ENCODE assay signal across 9 mouse cellular contexts in genomic region chr8:12391366-12392250, GRCm38 (mm10). TPM values are rescaled to one million over a fixed set of nuclear protein-coding genes. Genes with fewer than 3 reads are reported as not detected.
A peak's percentile ranks its signal among the peaks of the same experiment; 100 is the strongest.
DNase-seq lines count a peak whose midpoint lies in the region; ATAC-seq lines count a peak whose summit lies in the region.
"Had no signal": no experiment of that assay in that cellular context is flagged by ENCODE, and none has a peak within 500 bp of the region (broad histone marks: within the 10 kb centered on the region; RNA-seq: fewer than 3 reads in every experiment).

No protein-coding gene starts in this region.

- no peak for DNase-seq in heart, embryonic 10.5 days (ENCODE audit: low spot score)
- peak; percentile 28 for DNase-seq in thymus, postnatal 4 days
- DNase-seq in thymus, postnatal 0 days (ENCODE audit: low spot score) = no peak
- peak; percentile 63 to 68 for DNase-seq in kidney, postnatal 4 days
- no peak for DNase-seq in right cerebral cortex, postnatal 14 days
- no peak for DNase-seq in MN1 (ENCODE audit: low spot score)
- DNase-seq in ovary, postnatal 36 days (ENCODE audit: low spot score) = no peak

- H3K9me3 ChIP-seq in heart, embryonic 11.5 days (replicated peaks; ENCODE audit: control insufficient read depth, low read length) = no peaks in the 10 kb centered on the region
- no peaks in the 10 kb centered on the region for H3K9me3 ChIP-seq in heart, embryonic 10.5 days

- 0 out of 2 replicates have a peak, but pooled peaks have one; percentile 46 for ATAC-seq in heart, embryonic 11.5 days (replicated peaks; ENCODE audit: insufficient number of reproducible peaks, low FRiP score, low TSS enrichment)

- H3K4me2 ChIP-seq in heart, embryonic 11.5 days = no peak overlapping the region

- H3K4me1 ChIP-seq in heart, embryonic 11.5 days (ENCODE audit: control insufficient read depth, insufficient read depth, low read length) = peaks cover 2% of the 10 kb centered on the region; the same call in 1 of the 2 replicates
- H3K4me1 ChIP-seq in heart, embryonic 10.5 days = peaks cover 25% of the 10 kb centered on the region

- H3K27ac ChIP-seq in heart, embryonic 11.5 days (ENCODE audit: low read depth, low read length) = no peak overlapping the region
- no peak overlapping the region for H3K27ac ChIP-seq in heart, embryonic 10.5 days

- WGBS in heart, embryonic 11.5 days (ENCODE audit: insufficient replicate concordance) = 1% methylated on average over 37 of the region's 37 CpGs
- WGBS in heart, embryonic 10.5 days = 2% methylated on average over 33 of the region's 37 CpGs

- no peak overlapping the region for H3K9ac ChIP-seq in heart, embryonic 11.5 days (ENCODE audit: low read depth, low read length)

- H3K27me3 ChIP-seq in heart, embryonic 11.5 days (ENCODE audit: control insufficient read depth, insufficient read depth, low read length) = peaks cover 98% of the 10 kb centered on the region
- H3K27me3 ChIP-seq in heart, embryonic 10.5 days (ENCODE audit: insufficient read depth, poor library complexity, severe bottlenecking) = peaks cover 98% of the 10 kb centered on the region

- H3K36me3 ChIP-seq in heart, embryonic 11.5 days (ENCODE audit: control insufficient read depth, insufficient read depth, low read length) = no peaks in the 10 kb centered on the region
- no peaks in the 10 kb centered on the region for H3K36me3 ChIP-seq in heart, embryonic 10.5 days

- H3K4me3 ChIP-seq in heart, embryonic 11.5 days (ENCODE audit: low read depth, low read length) = no peak overlapping the region
- no peak overlapping the region for H3K4me3 ChIP-seq in heart, embryonic 10.5 days

RNA-seq across cellular contexts. Expression of gene Sox1, which starts 3.5 kb away (rescaled TPM):
- polyA plus RNA-seq in heart, embryonic 11.5 days (2014; fragmentation: Nextera tagmentation; extraction: Ambion mirVana) = not detected in 2 replicates
- polyA plus RNA-seq in heart, embryonic 10.5 days (2016; fragmentation: Nextera tagmentation; extraction: Ambion mirVana) = not detected in 2 replicates
- polyA plus RNA-seq in thymus, postnatal 0 days (2015; fragmentation: Nextera tagmentation; extraction: Ambion mirVana) = not detected in 2 replicates
- polyA plus RNA-seq: gonadal fat pad, adult 2 months had no signal

Comparison
In these comparisons a context has a peak if more than half of its experiments do, and no peak if none do; other contexts are left out.
1. DNase-seq: peak in thymus, postnatal 4 days (single experiment) and kidney, postnatal 4 days (2 of 2); none in heart, embryonic 10.5 days (single experiment), thymus, postnatal 0 days (single experiment), right cerebral cortex, postnatal 14 days (single experiment), MN1 (single experiment) and ovary, postnatal 36 days (single experiment).